ENCODE assay signal across 8 mouse cellular contexts in the genomic region with DNA sequence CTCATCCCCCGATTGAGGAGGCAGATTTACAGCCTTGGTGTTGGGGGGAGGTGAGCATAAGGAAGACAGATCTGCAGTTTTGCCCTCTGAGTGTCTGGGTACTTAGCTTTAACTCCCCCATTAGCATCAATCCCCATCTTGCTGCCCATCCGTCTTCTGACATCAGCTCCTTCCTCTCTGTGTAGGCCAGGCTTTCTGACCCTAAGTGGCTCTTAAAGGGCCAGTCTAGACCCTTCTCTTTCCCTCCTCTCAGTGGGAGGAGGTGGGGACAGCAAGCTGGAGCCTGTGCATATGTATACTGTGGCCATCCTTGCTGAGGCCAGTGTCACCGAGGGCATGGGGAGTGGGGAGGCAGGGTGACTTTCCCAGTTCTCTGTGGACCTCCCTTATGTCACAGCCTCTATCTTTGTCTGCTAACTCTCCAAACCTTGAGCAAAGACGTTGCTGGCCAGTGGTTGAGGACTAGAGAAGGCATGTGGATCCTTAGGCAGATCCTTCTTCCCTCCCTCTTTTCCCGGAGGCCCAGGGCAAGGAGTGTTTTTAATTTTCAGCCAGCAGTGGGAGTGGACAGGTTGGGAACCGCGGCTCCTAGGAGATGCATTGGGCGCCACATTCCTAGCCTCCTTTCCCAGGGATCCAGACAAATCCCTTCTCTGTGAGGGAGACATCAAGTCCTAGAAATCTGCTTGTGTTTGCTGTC. TPM values are rescaled to one million over a fixed set of nuclear protein-coding genes. Genes with fewer than 3 reads are reported as not detected.
A peak's percentile ranks its signal among the peaks of the same experiment; 100 is the strongest.
DNase-seq lines count a peak whose midpoint lies in the region; ATAC-seq and TF ChIP-seq lines count a peak whose summit lies in the region.

No protein-coding gene starts in this region.

- intact Hi-C loops in left cerebral cortex, postnatal 4 days (cut with DNase I): no loop called here

- H3K9me3 ChIP-seq in lung, embryonic 14.5 days (ENCODE audit: low read depth, low read length): no peaks in the 10 kb centered on the region
- no peaks in the 10 kb centered on the region for H3K9me3 ChIP-seq in embryonic facial prominence, embryonic 14.5 days (ENCODE audit: control insufficient read depth, low read length)
- no peaks in the 10 kb centered on the region for H3K9me3 ChIP-seq in intestine, postnatal 0 days (ENCODE audit: control insufficient read depth)
- H3K9me3 ChIP-seq in neural tube, embryonic 14.5 days (ENCODE audit: control insufficient read depth, low read length): no peaks in the 10 kb centered on the region

- H3K27ac ChIP-seq in lung, embryonic 14.5 days (ENCODE audit: low read depth): peak overlapping the region; percentile 97
- H3K27ac ChIP-seq in embryonic facial prominence, embryonic 14.5 days (replicated peaks; ENCODE audit: low read depth, low read length): peak overlapping the region; percentile 94
- H3K27ac ChIP-seq in intestine, postnatal 0 days (ENCODE audit: low read depth, low read length): peak overlapping the region; percentile 96
- H3K27ac ChIP-seq in neural tube, embryonic 14.5 days (ENCODE audit: low read depth, low read length): peak overlapping the region; percentile 100

- DNase-seq in lung, embryonic 14.5 days: peak; percentile 57
- DNase-seq in lung, postnatal 14 days: no peak
- peak; percentile 50 for DNase-seq in embryonic facial prominence, embryonic 14.5 days (ENCODE audit: low spot score)
- DNase-seq in thymus, postnatal 0 days (ENCODE audit: low spot score): no peak
- no peak for DNase-seq in left cerebral cortex, postnatal 4 days

- H3K36me3 ChIP-seq in lung, embryonic 14.5 days (ENCODE audit: insufficient read depth): no peaks in the 10 kb centered on the region; the same call in 1 of the 2 replicates
- peaks cover 6% of the 10 kb centered on the region; the same call in 1 of the 2 replicates for H3K36me3 ChIP-seq in embryonic facial prominence, embryonic 14.5 days (ENCODE audit: control insufficient read depth, insufficient read depth, low read length)
- H3K36me3 ChIP-seq in intestine, postnatal 0 days (ENCODE audit: control insufficient read depth, insufficient read depth): peaks cover 9% of the 10 kb centered on the region
- no peaks in the 10 kb centered on the region for H3K36me3 ChIP-seq in neural tube, embryonic 14.5 days (ENCODE audit: control insufficient read depth, insufficient read depth, low read length)

- peak overlapping the region; percentile 64 for H3K4me2 ChIP-seq in lung, embryonic 14.5 days
- H3K4me2 ChIP-seq in embryonic facial prominence, embryonic 14.5 days (ENCODE audit: low read depth, low read length): peak overlapping the region; percentile 69
- H3K4me2 ChIP-seq in intestine, postnatal 0 days (replicated peaks; ENCODE audit: low read depth): peak overlapping the region; percentile 85
- H3K4me2 ChIP-seq in neural tube, embryonic 14.5 days (ENCODE audit: low read depth, low read length): peak overlapping the region; percentile 45

- peak overlapping the region; percentile 56 for H3K9ac ChIP-seq in lung, embryonic 14.5 days
- peak overlapping the region; percentile 71 for H3K9ac ChIP-seq in embryonic facial prominence, embryonic 14.5 days (ENCODE audit: low read depth, low read length)
- peak overlapping the region; percentile 58 for H3K9ac ChIP-seq in intestine, postnatal 0 days (ENCODE audit: low read depth, low read length)
- peak overlapping the region; percentile 39 for H3K9ac ChIP-seq in neural tube, embryonic 14.5 days (replicated peaks; ENCODE audit: low read depth, low read length)

- 5% methylated on average over 8 of the region's 8 CpGs for WGBS in lung, embryonic 14.5 days
- 13% methylated on average over 8 of the region's 8 CpGs for WGBS in embryonic facial prominence, embryonic 14.5 days
- WGBS in intestine, postnatal 0 days: 17% methylated on average over 8 of the region's 8 CpGs
- WGBS in neural tube, embryonic 14.5 days: under 1% methylated on average over 8 of the region's 8 CpGs

- no peaks in the 10 kb centered on the region for H3K27me3 ChIP-seq in lung, embryonic 14.5 days (ENCODE audit: insufficient read depth, low read length)
- H3K27me3 ChIP-seq in embryonic facial prominence, embryonic 14.5 days (replicated peaks; ENCODE audit: control insufficient read depth, insufficient read depth, low read length): no peaks in the 10 kb centered on the region
- H3K27me3 ChIP-seq in intestine, postnatal 0 days (replicated peaks; ENCODE audit: control insufficient read depth, insufficient read depth, low read length): 0 out of 2 replicates have a peak, but pooled peaks cover under 1% of the 10 kb centered on the region
- no peaks in the 10 kb centered on the region for H3K27me3 ChIP-seq in neural tube, embryonic 14.5 days (ENCODE audit: control insufficient read depth, insufficient read depth, low read length)

- peak overlapping the region; percentile 46 for H3K4me3 ChIP-seq in lung, embryonic 14.5 days (ENCODE audit: low read depth, low read length)
- peak overlapping the region; percentile 51 for H3K4me3 ChIP-seq in embryonic facial prominence, embryonic 14.5 days (ENCODE audit: low read depth, low read length)
- peak overlapping the region; percentile 58 for H3K4me3 ChIP-seq in intestine, postnatal 0 days (ENCODE audit: low read depth, low read length)
- H3K4me3 ChIP-seq in neural tube, embryonic 14.5 days (ENCODE audit: low read depth, low read length): peak overlapping the region; percentile 22; the same call in 1 of the 2 replicates

- no peak for ATAC-seq in lung, embryonic 14.5 days (ENCODE audit: insufficient read depth)
- ATAC-seq in embryonic facial prominence, embryonic 14.5 days (ENCODE audit: low read depth): no peak
- ATAC-seq in intestine, postnatal 0 days: no peak
- no peak for ATAC-seq in neural tube, embryonic 14.5 days (ENCODE audit: low read depth)
- no peak for ATAC-seq in erythroid progenitor cell, adult 5-6 weeks (replicated peaks; ENCODE audit: low FRiP score, poor library complexity, severe bottlenecking)

- TF ChIP-seq CTCF in lung, embryonic 14.5 days (IDR thresholded peaks at IDR 0.05; ENCODE audit: low read depth): no peak; the same call in 1 of the 2 replicates
- no peak for TF ChIP-seq CTCF in intestine, postnatal 0 days (IDR thresholded peaks at IDR 0.05; ENCODE audit: low read depth)

- H3K4me1 ChIP-seq in lung, embryonic 14.5 days (ENCODE audit: insufficient read depth): peaks cover 55% of the 10 kb centered on the region
- peaks cover 63% of the 10 kb centered on the region for H3K4me1 ChIP-seq in embryonic facial prominence, embryonic 14.5 days (ENCODE audit: control insufficient read depth, insufficient read depth, low read length)
- H3K4me1 ChIP-seq in intestine, postnatal 0 days (replicated peaks; ENCODE audit: control insufficient read depth, insufficient read depth, low read length): peaks cover 16% of the 10 kb centered on the region
- peaks cover 73% of the 10 kb centered on the region for H3K4me1 ChIP-seq in neural tube, embryonic 14.5 days (ENCODE audit: control insufficient read depth, insufficient read depth, low read length)

RNA-seq across cellular contexts. Expression of a gene that starts 6.3 kb away (rescaled TPM):
- polyA plus RNA-seq in lung, embryonic 14.5 days (2014; fragmentation: Nextera tagmentation; extraction: Ambion mirVana): 0.61 TPM in 1 of 2 replicates, not detected in the other
- 0.13 and 0.47 TPM in 2 replicates for polyA plus RNA-seq in embryonic facial prominence, embryonic 14.5 days (2014; fragmentation: Nextera tagmentation; extraction: Ambion mirVana)
- polyA plus RNA-seq in intestine, postnatal 0 days (2015; fragmentation: Nextera tagmentation; extraction: Ambion mirVana): not detected in 2 replicates
- polyA plus RNA-seq in neural tube, embryonic 14.5 days (2014; fragmentation: Nextera tagmentation; extraction: Ambion mirVana): 0.35 and 0.40 TPM in 2 replicates
- total RNA-seq in erythroid progenitor cell, adult 5-6 weeks (2015; ENCODE audit: low replicate concordance): 0.72 TPM in 1 of 2 replicates, not detected in the other
- total RNA-seq in erythroid progenitor cell, adult 5-6 weeks (2017; ENCODE audit: low replicate concordance): 3.9 TPM in 1 of 2 replicates, not detected in the other
- 0.06 TPM in 1 of 2 replicates, not detected in the other for polyA plus RNA-seq in thymus, postnatal 0 days (2015; fragmentation: Nextera tagmentation; extraction: Ambion mirVana)
- total RNA-seq in left cerebral cortex, postnatal 4 days (2021): under 1 TPM; 0.44 to 0.46 TPM

RNA-seq across cellular contexts. Expression of a gene that starts 31.6 kb away (rescaled TPM):
- 304 and 306 TPM in 2 replicates for polyA plus RNA-seq in lung, embryonic 14.5 days (2014; fragmentation: Nextera tagmentation; extraction: Ambion mirVana)
- 274 and 289 TPM in 2 replicates for polyA plus RNA-seq in embryonic facial prominence, embryonic 14.5 days (2014; fragmentation: Nextera tagmentation; extraction: Ambion mirVana)
- 248 and 253 TPM in 2 replicates for polyA plus RNA-seq in intestine, postnatal 0 days (2015; fragmentation: Nextera tagmentation; extraction: Ambion mirVana)
- 195 and 216 TPM in 2 replicates for polyA plus RNA-seq in neural tube, embryonic 14.5 days (2014; fragmentation: Nextera tagmentation; extraction: Ambion mirVana)
- total RNA-seq in erythroid progenitor cell, adult 5-6 weeks (2015; ENCODE audit: low replicate concordance): 158 and 167 TPM in 2 replicates
- total RNA-seq in erythroid progenitor cell, adult 5-6 weeks (2017; ENCODE audit: low replicate concordance): 37.6 and 42.4 TPM in 2 replicates
- 188 and 210 TPM in 2 replicates for polyA plus RNA-seq in thymus, postnatal 0 days (2015; fragmentation: Nextera tagmentation; extraction: Ambion mirVana)
- total RNA-seq in left cerebral cortex, postnatal 4 days (2021): 100 to 1,000 TPM; 105 to 107 TPM

RNA-seq across cellular contexts. Expression of a gene that starts 35.8 kb away (rescaled TPM):
- polyA plus RNA-seq in lung, embryonic 14.5 days (2014; fragmentation: Nextera tagmentation; extraction: Ambion mirVana): 11.8 and 12.0 TPM in 2 replicates
- 18.4 and 19.0 TPM in 2 replicates for polyA plus RNA-seq in embryonic facial prominence, embryonic 14.5 days (2014; fragmentation: Nextera tagmentation; extraction: Ambion mirVana)
- polyA plus RNA-seq in intestine, postnatal 0 days (2015; fragmentation: Nextera tagmentation; extraction: Ambion mirVana): 2.9 and 3.1 TPM in 2 replicates
- 19.2 and 20.7 TPM in 2 replicates for polyA plus RNA-seq in neural tube, embryonic 14.5 days (2014; fragmentation: Nextera tagmentation; extraction: Ambion mirVana)
- 4.2 and 6.5 TPM in 2 replicates for total RNA-seq in erythroid progenitor cell, adult 5-6 weeks (2015; ENCODE audit: low replicate concordance)
- 0.30 and 0.77 TPM in 2 replicates for total RNA-seq in erythroid progenitor cell, adult 5-6 weeks (2017; ENCODE audit: low replicate concordance)
- polyA plus RNA-seq in thymus, postnatal 0 days (2015; fragmentation: Nextera tagmentation; extraction: Ambion mirVana): 5.0 and 6.0 TPM in 2 replicates
- 10 to 100 TPM; 47.8 to 52.7 TPM for total RNA-seq in left cerebral cortex, postnatal 4 days (2021)

RNA-seq across cellular contexts. Expression of a gene that starts 45.9 kb away (rescaled TPM):
- polyA plus RNA-seq in lung, embryonic 14.5 days (2014; fragmentation: Nextera tagmentation; extraction: Ambion mirVana): 3.9 TPM in 2 replicates
- polyA plus RNA-seq in embryonic facial prominence, embryonic 14.5 days (2014; fragmentation: Nextera tagmentation; extraction: Ambion mirVana): 2.1 and 2.5 TPM in 2 replicates
- 0.82 and 0.90 TPM in 2 replicates for polyA plus RNA-seq in intestine, postnatal 0 days (2015; fragmentation: Nextera tagmentation; extraction: Ambion mirVana)
- 1.9 and 2.0 TPM in 2 replicates for polyA plus RNA-seq in neural tube, embryonic 14.5 days (2014; fragmentation: Nextera tagmentation; extraction: Ambion mirVana)
- total RNA-seq in erythroid progenitor cell, adult 5-6 weeks (2015; ENCODE audit: low replicate concordance): 368 and 436 TPM in 2 replicates
- 353 and 370 TPM in 2 replicates for total RNA-seq in erythroid progenitor cell, adult 5-6 weeks (2017; ENCODE audit: low replicate concordance)
- 8.0 and 9.1 TPM in 2 replicates for polyA plus RNA-seq in thymus, postnatal 0 days (2015; fragmentation: Nextera tagmentation; extraction: Ambion mirVana)
- not detected for total RNA-seq in left cerebral cortex, postnatal 4 days (2021)

Comparison
In these comparisons a context has a peak if more than half of its experiments do, and no peak if none do; other contexts are left out.
1. DNase-seq: peak in lung, embryonic 14.5 days (single experiment) and embryonic facial prominence, embryonic 14.5 days (single experiment); none in lung, postnatal 14 days (single experiment), thymus, postnatal 0 days (single experiment) and left cerebral cortex, postnatal 4 days (single experiment).
2. Peak in every context shown above with its lines, with median percentiles within 50 percentile points of each other: H3K27ac ChIP-seq, H3K4me2 ChIP-seq, H3K4me3 ChIP-seq and H3K9ac ChIP-seq.